Mouse (Mus musculus) thymus, postnatal 36 days (tissue): ENCODE data around the gene Mpc2.

ENCODE experiments used
- DNase-seq, 2 experiments: peaks; one replicate each; pipeline ENCODE4 v3.0.0; 2022; ENCODE audit warnings: mixed read lengths in 2 of 2

The Mpc2 gene

GRCm38 (mm10) chr1:165460360-165460800 lies at the start of gene Mpc2, which contains the start of gene Dcaf6:
Gene Mpc2, plus strand, starts transcription at chr1:165460637.
Gene Dcaf6, minus strand, starts transcription at chr1:165460475.
- peak; percentile 99 to 100 for DNase-seq

- no peak for DNase-seq
Observed at GRCm38 (mm10) chr1:165421357-165421915, 39.0 kb upstream of the Mpc2 start.

- DNase-seq = no peak
Observed at GRCm38 (mm10) chr1:165426254-165426653, 34.2 kb upstream of the Mpc2 start.

GRCm38 (mm10) chr1:165432883-165433282 lies 27.6 kb upstream of the Mpc2 start:
- no peak for DNase-seq

DNA sequence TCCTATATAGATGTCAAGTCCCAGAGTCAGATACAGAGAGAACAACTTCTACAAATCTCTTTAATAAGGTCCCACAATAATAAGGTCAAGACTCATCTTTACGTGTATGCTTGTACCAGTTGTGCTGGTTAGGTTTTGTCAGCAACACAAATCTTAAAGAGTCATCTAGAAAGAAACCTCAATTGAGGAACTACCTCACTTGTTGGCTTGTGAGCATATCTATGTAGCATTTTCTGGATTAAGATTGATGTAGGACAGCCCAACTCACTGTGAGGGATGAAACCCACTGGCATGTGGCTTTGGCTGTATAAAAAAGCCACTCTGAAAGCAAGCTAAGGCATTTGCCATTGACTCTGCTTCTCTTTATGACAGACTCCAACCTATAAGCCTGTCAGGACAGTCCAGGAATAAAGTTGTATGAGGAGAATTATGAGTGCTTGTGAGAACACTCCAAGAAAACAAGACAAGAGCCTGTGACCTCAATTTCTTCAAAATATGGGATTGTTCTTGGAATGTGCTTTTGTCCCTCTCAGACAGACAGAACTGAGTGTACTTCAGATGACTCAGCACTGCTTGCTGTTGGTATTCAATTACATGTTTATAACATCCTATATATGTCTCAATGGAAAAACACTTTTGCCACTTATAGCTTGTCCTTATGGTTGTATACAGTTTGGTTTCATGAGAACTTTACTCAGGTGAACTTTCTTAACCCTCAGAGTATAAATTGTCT lies 22.0 kb upstream of the Mpc2 start:
- DNase-seq = no peak

GRCm38 (mm10) chr1:165440788-165441187 lies 19.6 kb upstream of the Mpc2 start:
- peak in 1 of 2 experiments; percentile 2 for DNase-seq

DNA sequence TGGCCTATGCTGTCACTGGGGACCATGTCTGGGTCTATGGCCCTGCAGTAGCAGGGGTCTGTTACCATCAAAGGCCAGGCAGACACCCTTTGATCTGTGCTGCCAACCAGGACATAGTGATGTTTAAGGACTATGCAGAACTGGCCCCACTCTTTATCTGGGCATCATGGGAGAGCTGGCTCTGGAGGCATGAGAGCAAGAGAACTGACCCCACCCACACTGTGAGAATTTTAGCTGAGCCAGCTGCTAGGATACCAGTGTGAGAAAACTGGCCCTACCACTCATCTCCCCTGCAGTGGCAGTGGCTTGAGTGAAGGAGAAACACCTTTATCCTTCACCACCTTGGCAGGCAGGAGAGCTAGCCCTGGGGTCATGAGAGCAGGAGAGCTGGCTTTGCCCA lies 19.2 kb upstream of the Mpc2 start:
- DNase-seq = no peak

DNA sequence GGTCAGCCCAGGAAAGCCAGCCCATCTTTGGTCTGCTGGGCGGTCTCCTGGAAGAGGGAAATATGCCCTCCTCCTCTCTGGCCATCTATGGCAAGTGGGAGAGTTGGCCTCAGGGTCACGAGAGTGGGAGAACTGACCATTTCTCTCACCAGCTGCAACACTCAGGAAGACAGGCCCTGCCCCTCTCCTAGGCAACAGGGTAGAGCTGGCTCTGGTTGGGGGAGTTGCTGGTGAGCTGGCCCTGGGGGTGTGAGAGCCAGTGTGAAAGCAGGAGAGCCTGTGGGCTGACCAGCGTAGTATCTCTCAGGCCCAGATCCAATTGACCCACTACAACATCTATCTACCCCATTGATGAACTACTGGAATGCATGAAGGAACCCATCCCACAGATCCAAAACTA lies 18.7 kb upstream of the Mpc2 start:
- DNase-seq = no peak

DNA sequence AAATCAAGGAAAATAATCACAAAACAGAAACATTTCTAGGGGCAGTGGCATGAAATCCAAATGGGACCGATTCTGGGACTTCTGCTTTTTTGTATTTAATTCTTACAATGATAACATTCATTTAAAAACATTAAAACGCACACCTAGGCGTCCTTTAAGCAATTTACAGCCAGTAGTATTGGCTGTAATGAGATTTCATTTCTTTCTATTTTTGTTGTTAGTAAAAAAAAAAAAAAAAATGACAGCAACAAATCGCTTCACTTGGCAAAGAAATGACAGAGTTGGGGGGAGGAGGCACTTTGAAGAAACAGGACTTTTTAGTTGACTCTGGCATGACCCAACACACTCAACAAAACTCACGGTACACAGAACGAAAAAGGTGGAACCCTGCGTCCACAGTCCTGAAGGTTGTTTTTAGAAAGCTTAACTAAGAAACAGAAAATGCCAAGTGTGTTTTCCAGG lies 1.4 kb upstream of the Mpc2 start:
- DNase-seq = no peak

GRCm38 (mm10) chr1:165459503-165460181 lies 795 bp upstream of the Mpc2 start:
- peak in 1 of 2 experiments; percentile 54 for DNase-seq

DNA sequence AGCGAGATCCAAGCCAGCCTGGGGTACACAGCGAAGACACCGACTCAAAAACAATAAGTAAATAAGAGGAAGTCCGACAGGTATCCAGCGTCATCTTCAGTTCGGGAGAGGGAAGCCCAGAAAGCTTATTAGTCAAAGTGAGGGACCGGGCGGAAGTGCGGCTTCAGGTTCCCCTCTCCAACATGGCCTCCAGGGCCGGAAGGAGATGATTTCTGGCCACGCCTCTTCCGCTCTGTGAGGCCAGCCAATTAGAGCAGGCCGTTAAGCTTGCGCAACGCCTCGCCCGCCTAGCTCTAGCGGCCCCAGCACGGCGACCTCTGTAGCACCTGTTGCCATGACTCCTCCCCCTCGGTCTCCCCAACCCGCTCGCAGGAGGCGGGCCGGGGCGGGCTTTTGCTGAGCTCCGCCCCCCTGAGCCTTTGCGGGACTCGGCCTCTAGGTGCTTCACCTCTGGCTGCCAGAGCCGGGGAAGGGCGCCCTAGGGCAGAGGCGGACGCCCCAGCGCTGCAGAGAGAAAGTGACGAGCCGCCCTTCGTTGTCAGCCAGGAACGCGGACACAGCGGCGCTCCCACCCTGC lies 452 bp downstream of the Mpc2 start:
- peak; percentile 99 to 100 for DNase-seq

GRCm38 (mm10) chr1:165461681-165462080 lies 1.2 kb downstream of the Mpc2 start:
- DNase-seq = peak in 1 of 2 experiments; percentile 27

DNA sequence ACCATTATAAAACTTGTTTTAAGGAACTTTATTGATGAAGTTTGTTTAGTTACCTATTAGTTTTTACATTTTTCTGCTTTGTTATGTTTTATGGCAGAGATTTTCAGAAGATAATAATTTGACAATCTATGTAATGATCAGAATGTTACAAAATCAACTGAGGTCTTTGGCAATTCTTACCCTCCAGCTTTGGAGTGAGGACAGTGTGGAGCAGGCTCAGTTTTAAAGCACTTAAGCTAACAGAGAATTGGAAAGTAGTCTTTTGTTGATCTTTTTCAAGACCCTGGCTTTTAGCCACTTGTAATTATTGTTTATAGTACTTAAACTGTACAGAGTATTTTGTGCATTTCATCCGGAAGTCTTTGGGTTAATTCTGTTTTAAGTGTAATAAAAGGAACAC lies 2.4 kb downstream of the Mpc2 start:
- DNase-seq = no peak

GRCm38 (mm10) chr1:165464574-165464973 lies 4.1 kb downstream of the Mpc2 start:
- no peak for DNase-seq

GRCm38 (mm10) chr1:165468971-165469370 lies 8.5 kb downstream of the Mpc2 start:
- no peak for DNase-seq

GRCm38 (mm10) chr1:165469717-165470116 lies 9.3 kb downstream of the Mpc2 start:
- no peak for DNase-seq

DNA sequence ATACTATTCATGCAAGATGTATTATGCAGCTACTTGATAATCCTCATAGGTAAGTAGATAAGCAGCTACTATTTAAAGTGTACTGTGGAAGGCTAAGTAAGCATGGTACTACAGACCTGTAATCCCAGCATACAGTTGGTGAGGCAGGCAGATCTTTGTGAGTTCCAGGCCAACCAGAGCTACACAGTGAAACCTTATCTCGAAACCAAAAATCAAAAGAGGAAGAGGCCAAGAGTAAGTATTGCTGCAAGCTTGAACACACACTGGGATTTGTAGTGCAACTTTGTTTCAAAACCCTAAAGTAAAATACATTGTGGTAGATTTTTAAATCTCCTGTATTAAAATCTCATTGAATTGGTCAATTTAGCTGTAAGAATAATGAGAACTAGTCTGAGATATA lies 11.1 kb downstream of the Mpc2 start:
- DNase-seq = no peak

DNA sequence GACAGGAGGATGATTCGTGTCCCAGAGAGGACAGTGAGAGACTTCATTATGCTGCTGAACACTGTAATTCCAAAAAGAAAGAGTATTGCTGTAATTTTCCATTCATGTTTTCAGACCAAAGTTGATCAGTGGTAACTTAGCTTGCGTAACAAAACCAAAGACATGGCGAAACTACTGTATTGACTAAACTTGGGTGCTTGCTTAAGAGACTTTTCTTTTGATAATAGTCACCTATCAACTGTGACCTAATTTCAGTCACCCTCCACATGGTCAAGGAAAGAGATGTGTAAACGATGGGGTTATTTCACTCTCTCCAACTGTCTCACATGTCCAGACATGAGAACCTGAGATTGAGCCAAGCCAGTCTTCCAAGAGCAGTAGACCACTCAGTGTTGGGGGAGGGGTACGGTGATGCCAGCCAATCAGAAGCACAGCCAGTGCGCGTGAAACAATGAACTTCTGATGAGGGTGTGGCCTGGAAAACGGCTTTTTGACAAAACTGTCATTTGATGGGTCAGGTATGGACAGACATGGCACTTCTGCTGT lies 24.3 kb downstream of the Mpc2 start, which contains the start of gene Adcy10:
Gene Adcy10, plus strand, starts transcription at position 496 of the 546 bp plus-strand sequence.
- DNase-seq = no peak

GRCm38 (mm10) chr1:165486108-165486507 lies 25.7 kb downstream of the Mpc2 start:
- DNase-seq = no peak

DNA sequence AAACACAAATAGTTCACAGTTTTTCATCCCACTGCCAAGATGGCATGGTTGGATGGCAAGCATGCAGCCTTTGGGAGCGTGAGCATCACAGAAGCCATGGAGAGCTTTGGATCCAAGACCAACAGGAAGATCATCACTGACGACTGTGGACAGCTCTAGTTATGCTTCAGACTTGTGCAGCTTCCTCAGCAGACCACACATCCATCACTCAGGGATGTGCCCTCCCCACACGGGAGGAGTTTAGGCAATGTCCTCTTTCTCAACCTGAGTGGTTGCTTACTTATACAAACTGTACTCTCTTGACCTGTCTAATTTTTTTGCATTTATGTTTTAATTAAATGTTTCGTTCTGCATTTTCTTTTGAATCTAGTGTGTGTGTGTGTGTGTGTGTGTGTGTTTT lies 28.8 kb downstream of the Mpc2 start:
- DNase-seq = no peak

DNA sequence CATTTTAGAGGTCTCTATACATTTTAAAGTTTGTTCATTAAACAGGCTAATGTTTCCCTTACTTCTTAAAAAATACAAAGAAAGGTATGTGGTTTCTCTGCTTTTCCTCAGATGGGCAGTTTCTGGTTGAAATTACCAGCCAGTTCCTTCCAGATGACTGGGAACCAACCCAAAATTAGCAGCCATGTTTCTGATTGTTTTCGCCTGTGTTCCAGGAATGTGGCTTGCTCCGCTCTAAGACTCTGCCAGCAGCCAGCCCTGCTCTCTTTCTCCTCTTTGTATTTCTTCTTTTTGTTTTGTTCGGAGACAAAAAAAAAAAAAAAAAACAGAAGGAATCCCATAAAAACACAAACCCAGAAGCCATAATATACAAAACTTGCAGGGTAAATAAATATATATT lies 38.4 kb downstream of the Mpc2 start:
- DNase-seq = no peak

GRCm38 (mm10) chr1:165503307-165504024 lies 43.0 kb downstream of the Mpc2 start:
- DNase-seq = peak; percentile 2 to 6
